Mouse (Mus musculus) embryonic facial prominence, embryonic 12.5 days (tissue): Measurements from ENCODE around the gene Ackr2. TPM values are rescaled to one million over a fixed set of nuclear protein-coding genes. Genes with fewer than 3 reads are reported as not detected.

Experiments used
- ATAC-seq: fragments of 200-750 bp; cut with Nextera tagmentation; 2 replicates; pipeline ENCODE4 v1.8.0; 2017; ENCODE audit not compliant: insufficient number of reproducible peaks, insufficient read depth, low FRiP score, low TSS enrichment
- H3K27ac ChIP-seq: fragments of 300-500 bp; sonication (generic); 2 replicates; pipeline ENCODE4 v1.5.1; 2016; ENCODE audit warnings: mild to moderate bottlenecking
- H3K27me3 ChIP-seq: fragments of 300-500 bp; sonication (generic); 2 replicates; pipeline ENCODE4 v1.6.1; 2016; ENCODE audit warnings: mild to moderate bottlenecking, moderate library complexity
- H3K36me3 ChIP-seq: fragments of 300-500 bp; sonication (generic); 2 replicates; pipeline ENCODE4 v1.6.1; 2016; ENCODE audit warnings: mild to moderate bottlenecking
- H3K4me1 ChIP-seq: fragments of 300-500 bp; sonication (generic); 2 replicates; pipeline ENCODE4 v1.6.1; 2016
- H3K4me2 ChIP-seq: fragments of 300-500 bp; sonication (generic); replicated peaks from 2 replicates; pipeline ENCODE4 v1.6.1; 2016; ENCODE audit warnings: mild to moderate bottlenecking, moderate library complexity
- H3K4me3 ChIP-seq: fragments of 300-500 bp; sonication (generic); 2 replicates; pipeline ENCODE4 v1.5.1; 2016; ENCODE audit warnings: mild to moderate bottlenecking
- H3K9ac ChIP-seq: fragments of 300-500 bp; sonication (generic); 2 replicates; pipeline ENCODE4 v1.6.1; 2016; ENCODE audit warnings: mild to moderate bottlenecking, moderate library complexity
- H3K9me3 ChIP-seq: fragments of 300-500 bp; sonication (generic); 2 replicates; pipeline ENCODE4 v1.6.1; 2016; ENCODE audit warnings: mild to moderate bottlenecking, moderate library complexity
- WGBS: fragments of 180-500 bp; shearing (Covaris S2); methylation state at CpG from one replicate; pipeline ENCODE4 v1.1.7; 2016; 5-methylcytosine and 5-hydroxymethylcytosine counted together
- polyA plus RNA-seq: library from polyadenylated mRNA; unstranded; fragments of >200 nt; fragmentation: Nextera tagmentation; extraction: Ambion mirVana; gene quantifications from 2 replicates; pipeline ENCODE4 v1.2.1, GENCODE M21; 2016

The Ackr2 gene
- polyA plus RNA-seq, 1 experiment from 2014 or later = 0.22 TPM

DNA sequence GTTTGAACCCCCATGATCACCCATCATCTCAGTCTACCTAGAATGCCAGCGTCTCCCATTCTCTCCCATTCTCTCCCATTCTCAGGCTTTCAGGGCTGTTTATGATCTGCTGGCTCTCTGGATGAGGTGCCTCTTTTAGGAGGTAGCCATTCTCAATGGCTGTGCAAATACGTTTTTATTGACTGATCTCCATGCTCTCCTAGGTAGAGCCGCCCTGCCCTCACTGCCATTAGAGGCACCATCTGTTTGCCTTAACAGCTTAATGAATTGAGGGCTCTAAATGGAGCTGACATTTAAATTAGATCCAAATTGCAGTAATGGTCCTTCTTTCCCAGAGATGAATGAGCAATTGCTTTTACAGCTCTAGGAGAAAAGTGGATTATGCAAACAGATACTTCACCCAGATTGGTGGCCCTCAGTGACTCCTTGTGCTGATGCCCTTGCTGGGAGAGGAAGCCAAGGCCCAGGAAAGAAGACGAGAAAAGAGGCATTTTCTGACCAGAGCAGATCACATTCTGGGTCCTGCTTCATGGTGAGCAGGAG lies 28.1 kb upstream of the Ackr2 start:
- WGBS = 50% methylated on average over 4 of the region's 4 CpGs
- no peak overlapping the region for H3K4me2 ChIP-seq
- H3K4me1 ChIP-seq = no peaks in the 10 kb centered on the region
- H3K9me3 ChIP-seq = no peaks in the 10 kb centered on the region
- no peaks in the 10 kb centered on the region for H3K36me3 ChIP-seq
- H3K27me3 ChIP-seq = no peaks in the 10 kb centered on the region
- H3K9ac ChIP-seq = no peak overlapping the region
- no peak overlapping the region for H3K4me3 ChIP-seq
- no peak for ATAC-seq
- H3K27ac ChIP-seq = no peak overlapping the region

DNA sequence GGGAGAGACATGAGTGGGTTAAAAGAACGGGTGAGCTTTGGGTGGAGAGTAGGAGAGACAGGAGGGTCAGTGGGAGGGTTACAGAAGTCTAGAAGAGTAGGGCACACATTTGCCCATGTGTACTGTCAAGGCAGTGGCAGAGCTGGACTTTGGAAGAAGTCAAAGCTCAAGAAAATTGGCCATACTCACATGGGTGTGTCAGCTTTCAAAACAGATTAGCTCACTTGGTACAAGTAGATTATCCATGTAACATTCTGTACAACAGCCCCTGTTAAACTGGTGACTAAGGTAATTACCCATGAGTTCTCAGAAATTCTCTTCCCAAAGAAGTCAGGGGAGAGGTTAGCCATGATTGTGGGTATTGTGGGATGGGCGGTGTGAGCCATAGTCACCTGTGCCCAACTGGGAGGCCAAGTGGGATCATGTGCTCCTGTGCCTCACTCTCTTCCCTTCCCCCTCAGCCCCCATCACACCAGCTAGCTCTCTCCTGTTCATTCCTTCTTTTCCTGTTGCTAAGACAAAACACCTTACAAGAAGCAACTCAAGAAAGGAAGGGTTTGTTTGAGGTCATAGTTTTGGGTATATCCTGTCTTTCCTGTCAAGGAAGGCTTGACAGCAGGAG lies 26.0 kb upstream of the Ackr2 start:
- 80% methylated on average over 2 of the region's 2 CpGs for whole genome bisulfite sequencing
- Histone ChIP-seq H3K4me3 (no peak overlapping the region), H3K9ac (no peak overlapping the region), H3K27ac (no peak overlapping the region), H3K4me2 (no peak overlapping the region), H3K27me3 (no peaks in the 10 kb centered on the region), H3K9me3 (no peaks in the 10 kb centered on the region), H3K4me1 (no peaks in the 10 kb centered on the region), H3K36me3 (no peaks in the 10 kb centered on the region)
- no peak for ATAC-seq

DNA sequence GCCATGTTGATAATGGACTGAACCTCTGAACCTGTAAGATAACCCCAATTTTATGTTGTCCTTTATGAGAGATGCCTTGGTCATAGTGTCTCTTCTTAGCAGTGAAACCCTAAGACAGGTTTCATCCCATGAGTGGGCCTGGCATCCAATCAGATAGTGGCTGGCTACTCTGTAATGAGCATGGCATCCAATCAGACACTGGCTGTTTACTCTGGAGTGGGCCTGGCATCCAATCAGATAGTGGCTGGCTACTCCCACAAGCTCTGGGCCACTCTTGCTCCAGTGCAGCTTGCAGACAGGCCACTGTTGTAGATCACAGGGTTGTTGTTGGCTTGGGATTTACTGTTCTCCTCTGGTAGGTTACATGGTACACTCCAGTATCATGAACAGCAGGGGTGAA lies 24.6 kb upstream of the Ackr2 start:
- Histone ChIP-seq H3K4me3 (no peak overlapping the region), H3K4me2 (no peak overlapping the region), H3K9ac (no peak overlapping the region), H3K36me3 (no peaks in the 10 kb centered on the region), H3K27ac (no peak overlapping the region), H3K27me3 (no peaks in the 10 kb centered on the region), H3K4me1 (no peaks in the 10 kb centered on the region), H3K9me3 (no peaks in the 10 kb centered on the region)
- no peak for ATAC-seq

DNA sequence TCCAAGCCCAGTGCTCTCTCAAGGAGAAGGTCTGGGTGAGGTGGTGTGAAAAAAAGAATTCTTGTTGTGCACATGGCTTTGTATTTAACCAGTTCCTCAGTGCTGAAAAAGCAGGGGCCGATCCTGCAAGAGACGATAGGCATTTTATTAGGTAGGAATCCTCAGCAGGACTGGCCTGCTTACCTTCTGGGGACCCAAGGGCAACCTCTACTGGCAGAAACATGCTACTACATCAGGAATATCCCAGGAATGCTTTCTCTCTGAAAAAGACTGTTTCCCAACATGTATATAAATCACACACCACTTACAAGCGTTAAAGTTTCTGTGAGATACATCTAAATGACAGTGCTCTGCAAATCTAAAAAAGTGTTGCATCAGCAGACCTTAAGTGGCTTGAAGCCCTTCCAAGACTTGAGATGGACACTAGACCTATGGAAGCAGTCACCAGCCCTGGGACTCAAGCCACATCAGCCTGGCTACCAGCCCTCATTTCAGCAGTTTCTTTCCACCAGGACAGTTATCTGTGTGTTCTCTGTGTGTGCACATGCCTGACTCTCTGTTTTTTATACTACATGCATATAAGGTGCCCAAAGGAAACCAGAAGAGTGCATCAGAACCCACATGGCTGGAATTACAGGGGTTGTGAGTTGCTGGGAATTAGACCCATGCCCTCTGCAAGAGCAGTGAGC lies 21.0 kb upstream of the Ackr2 start:
- Histone ChIP-seq H3K27ac (no peak overlapping the region), H3K27me3 (no peaks in the 10 kb centered on the region), H3K4me1 (no peaks in the 10 kb centered on the region), H3K4me3 (no peak overlapping the region), H3K36me3 (no peaks in the 10 kb centered on the region), H3K4me2 (no peak overlapping the region), H3K9ac (no peak overlapping the region), H3K9me3 (no peaks in the 10 kb centered on the region)
- WGBS = 20% methylated on average over 3 of the region's 3 CpGs
- no peak for ATAC-seq

DNA sequence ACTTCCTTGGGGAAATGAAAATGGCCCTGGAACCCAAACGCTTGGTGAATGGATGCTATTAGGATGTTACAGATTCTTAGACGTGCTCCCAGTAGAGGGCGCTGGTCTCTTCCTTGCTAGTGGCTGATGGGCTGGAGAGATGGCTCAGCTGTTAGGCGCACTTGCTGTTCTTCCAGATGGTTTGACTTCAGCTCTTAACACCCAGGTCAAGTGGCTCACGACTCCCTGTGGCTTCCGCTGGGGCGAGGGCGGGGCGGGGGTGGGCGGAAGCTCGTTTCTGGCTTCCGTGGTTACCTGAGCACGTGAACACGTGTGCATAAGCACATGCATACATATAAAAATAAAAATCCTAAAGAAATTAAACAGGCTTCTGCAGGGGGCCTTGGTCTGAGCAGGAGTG lies 17.3 kb upstream of the Ackr2 start:
- Histone ChIP-seq H3K9me3 (no peaks in the 10 kb centered on the region), H3K4me3 (no peak overlapping the region), H3K4me2 (peak overlapping the region; percentile 21), H3K4me1 (no peaks in the 10 kb centered on the region), H3K27ac (no peak overlapping the region), H3K9ac (no peak overlapping the region), H3K36me3 (no peaks in the 10 kb centered on the region), H3K27me3 (no peaks in the 10 kb centered on the region)
- 28% methylated on average over 14 of the region's 14 CpGs for WGBS
- no peak for ATAC-seq

DNA sequence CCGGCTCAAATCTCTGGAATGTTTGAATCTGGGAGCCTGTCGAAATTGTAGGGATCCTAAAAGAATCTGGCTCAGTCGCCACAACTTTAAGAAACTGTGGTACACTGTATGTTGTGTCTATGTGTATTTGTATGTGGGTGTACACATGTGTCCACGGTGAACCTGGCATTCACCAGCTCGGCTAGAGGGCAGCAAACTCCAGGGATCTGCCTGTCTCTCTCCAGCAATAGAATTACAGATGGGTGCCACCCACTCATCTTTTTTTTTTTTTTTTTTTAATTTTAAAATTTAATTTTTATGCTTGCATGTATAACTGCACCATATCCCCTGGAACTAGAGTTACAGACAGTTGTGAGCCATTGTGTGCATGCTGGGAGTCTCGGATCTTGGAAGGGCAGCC lies 16.9 kb upstream of the Ackr2 start:
- no peak for ATAC-seq
- 73% methylated on average over 6 of the region's 6 CpGs for WGBS
- no peaks in the 10 kb centered on the region for H3K36me3 ChIP-seq

DNA sequence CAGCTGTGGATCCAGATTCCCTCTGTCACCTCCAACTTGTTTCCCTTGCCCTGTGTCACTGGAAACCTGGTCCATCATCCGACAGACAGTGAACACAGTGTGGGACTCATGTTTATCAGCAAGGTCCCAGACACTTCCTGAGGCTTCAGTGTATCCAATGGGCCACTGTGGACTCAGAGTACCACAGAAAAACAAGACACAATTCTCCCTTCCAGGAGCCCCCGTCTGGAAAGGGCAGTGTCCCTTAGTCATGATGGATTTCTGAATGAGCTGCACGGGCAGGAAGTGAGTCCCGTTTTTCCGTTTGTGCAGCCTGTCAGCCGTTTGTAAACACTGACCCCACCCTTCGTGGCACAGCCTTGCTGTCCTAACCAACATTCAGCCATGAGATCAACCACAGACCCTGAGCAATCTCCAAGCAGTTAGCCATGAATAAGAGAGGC lies 16.1 kb upstream of the Ackr2 start:
- H3K27me3 ChIP-seq = no peaks in the 10 kb centered on the region
- H3K4me2 ChIP-seq = no peak overlapping the region
- no peaks in the 10 kb centered on the region for H3K4me1 ChIP-seq
- H3K36me3 ChIP-seq = no peaks in the 10 kb centered on the region
- no peak overlapping the region for H3K9ac ChIP-seq
- no peaks in the 10 kb centered on the region for H3K9me3 ChIP-seq
- no peak for ATAC-seq
- no peak overlapping the region for H3K27ac ChIP-seq
- H3K4me3 ChIP-seq = no peak overlapping the region
- 64% methylated on average over 7 of the region's 7 CpGs for WGBS

More for the DNA sequence above, 16.9 kb upstream of the Ackr2 start:
- H3K9ac ChIP-seq = no peak overlapping the region
- H3K9me3 ChIP-seq = no peaks in the 10 kb centered on the region
- H3K27me3 ChIP-seq = no peaks in the 10 kb centered on the region
- H3K4me2 ChIP-seq = no peak overlapping the region
- no peak overlapping the region for H3K27ac ChIP-seq
- H3K4me3 ChIP-seq = no peak overlapping the region
- no peaks in the 10 kb centered on the region for H3K4me1 ChIP-seq

DNA sequence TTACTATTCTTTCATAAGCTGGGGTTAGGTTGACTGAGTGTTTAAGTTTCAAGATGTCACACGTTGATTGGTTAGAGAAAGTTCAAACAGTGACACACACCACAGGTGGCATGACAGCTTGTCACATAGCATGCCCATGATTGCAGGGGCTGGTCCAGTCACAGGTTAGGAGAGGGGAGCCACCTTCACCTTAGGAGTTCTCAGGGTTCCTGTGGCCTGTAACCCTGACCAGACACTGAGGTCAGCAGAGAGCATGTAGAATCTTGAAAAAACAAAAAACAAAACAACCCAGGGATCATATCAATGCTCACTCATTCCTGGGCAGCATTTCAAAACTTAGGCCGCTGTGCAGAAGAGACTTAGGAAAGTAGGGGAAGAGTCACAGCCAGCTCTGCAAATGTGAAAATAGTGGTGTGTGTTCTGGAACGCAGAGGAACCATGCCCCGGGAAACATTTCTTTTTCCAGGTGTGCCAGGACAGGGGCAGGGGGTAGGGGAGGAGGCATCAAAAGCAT lies 8.2 kb upstream of the Ackr2 start:
- peak overlapping the region; percentile 33; the same call in 1 of the 2 replicates for H3K4me2 ChIP-seq
- peak overlapping the region; percentile 30; the same call in 1 of the 2 replicates for H3K9ac ChIP-seq
- no peak overlapping the region for H3K27ac ChIP-seq
- H3K4me3 ChIP-seq = no peak overlapping the region
- no peaks in the 10 kb centered on the region for H3K9me3 ChIP-seq
- ATAC-seq = no peak
- H3K36me3 ChIP-seq = no peaks in the 10 kb centered on the region
- peaks cover 3% of the 10 kb centered on the region; the same call in 1 of the 2 replicates for H3K4me1 ChIP-seq
- WGBS = 69% methylated on average over 4 of the region's 4 CpGs
- H3K27me3 ChIP-seq = no peaks in the 10 kb centered on the region

DNA sequence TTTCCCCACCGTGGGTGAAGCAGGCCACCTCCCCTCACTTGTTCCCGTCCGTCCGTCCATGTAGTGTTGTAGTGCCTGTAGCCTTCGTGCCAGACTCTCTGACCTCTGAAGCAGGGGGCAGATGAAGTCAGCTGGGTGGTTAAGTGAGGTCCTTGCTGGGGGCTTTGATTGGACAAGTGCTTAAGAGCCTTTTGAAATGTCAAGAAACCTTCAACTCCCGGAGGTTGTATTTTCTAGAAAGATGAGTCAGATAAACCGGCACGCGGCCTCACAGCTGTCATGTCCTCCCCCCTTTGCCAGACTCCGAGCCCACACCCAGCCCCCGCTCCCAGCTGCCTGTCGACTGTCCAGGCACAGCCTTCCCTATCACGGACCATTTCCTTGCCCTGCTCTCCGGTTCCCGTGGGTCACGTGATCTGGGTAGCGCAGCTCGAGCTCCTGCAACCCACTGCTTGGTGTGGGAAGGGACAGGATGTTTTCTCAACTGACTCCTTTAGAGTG lies 7.7 kb upstream of the Ackr2 start:
- WGBS = 28% methylated on average over 18 of the region's 18 CpGs
- Histone ChIP-seq H3K36me3 (no peaks in the 10 kb centered on the region), H3K4me3 (no peak overlapping the region), H3K27ac (no peak overlapping the region), H3K27me3 (no peaks in the 10 kb centered on the region), H3K4me1 (peaks cover 3% of the 10 kb centered on the region; the same call in 1 of the 2 replicates), H3K9ac (peak overlapping the region; percentile 30; the same call in 1 of the 2 replicates), H3K9me3 (no peaks in the 10 kb centered on the region), H3K4me2 (peak overlapping the region; percentile 33)
- ATAC-seq = no peak

DNA sequence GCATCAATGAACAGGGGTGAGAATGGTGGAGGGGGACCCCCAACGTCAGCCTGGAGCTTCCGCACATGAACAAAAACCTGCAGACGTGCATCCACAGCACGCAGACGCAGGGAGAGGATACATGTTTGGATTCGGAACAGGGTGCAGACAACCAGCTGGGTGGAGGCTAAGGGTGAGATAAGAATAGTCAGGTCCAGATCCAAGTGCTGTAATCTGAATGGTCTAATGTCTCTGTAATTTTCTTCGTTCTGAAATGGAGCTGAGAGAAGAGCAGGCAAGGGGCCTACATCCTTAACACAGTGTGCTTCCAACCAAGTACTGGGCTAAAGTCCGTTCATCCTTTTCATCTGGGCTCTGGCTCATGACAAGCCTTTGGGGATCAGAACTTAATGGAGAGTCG lies 6.9 kb upstream of the Ackr2 start:
- Histone ChIP-seq H3K27me3 (no peaks in the 10 kb centered on the region), H3K4me3 (no peak overlapping the region), H3K27ac (no peak overlapping the region), H3K4me2 (no peak overlapping the region), H3K9ac (no peak overlapping the region), H3K4me1 (peaks cover 3% of the 10 kb centered on the region; the same call in 1 of the 2 replicates), H3K9me3 (no peaks in the 10 kb centered on the region), H3K36me3 (no peaks in the 10 kb centered on the region)
- whole genome bisulfite sequencing = 88% methylated on average over 9 of the region's 9 CpGs
- no peak for ATAC-seq

DNA sequence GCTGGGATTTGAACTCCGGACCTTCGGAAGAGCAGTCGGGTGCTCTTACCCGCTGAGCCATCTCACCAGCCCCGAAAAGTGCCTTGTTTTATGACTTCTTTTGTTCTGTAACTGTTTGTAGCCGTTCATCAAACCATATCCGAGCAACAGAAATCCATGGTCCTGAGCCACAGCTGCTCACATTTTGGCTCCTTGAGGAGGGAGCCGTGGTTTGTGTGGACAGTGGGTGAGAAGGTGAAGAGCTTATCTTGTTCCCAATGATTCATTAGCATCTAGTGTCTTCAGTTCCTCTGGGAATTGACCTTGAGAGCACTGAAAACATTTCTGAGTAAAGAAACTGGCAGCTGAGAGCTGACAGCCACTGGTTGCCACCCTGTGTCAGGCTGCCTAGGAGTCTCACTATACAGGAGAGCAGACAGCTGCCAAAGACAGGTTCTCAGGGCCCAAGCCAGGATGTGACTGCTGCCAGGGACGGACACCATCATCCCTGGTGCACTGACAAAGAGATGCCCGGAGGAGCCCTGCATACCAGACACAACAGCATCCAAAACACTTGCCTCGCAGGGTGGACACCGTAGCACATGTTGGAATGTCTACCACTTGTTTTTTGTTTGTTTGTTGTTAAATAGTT lies 6.0 kb upstream of the Ackr2 start:
- Histone ChIP-seq H3K4me3 (no peak overlapping the region), H3K9me3 (no peaks in the 10 kb centered on the region), H3K27ac (no peak overlapping the region), H3K36me3 (no peaks in the 10 kb centered on the region), H3K9ac (no peak overlapping the region), H3K4me2 (no peak overlapping the region), H3K4me1 (peaks cover 3% of the 10 kb centered on the region; the same call in 1 of the 2 replicates), H3K27me3 (no peaks in the 10 kb centered on the region)
- WGBS = 90% methylated on average over 12 of the region's 12 CpGs
- no peak for ATAC-seq
